Mouse (Mus musculus) C3H10T1/2 (cell line): Measurements from ENCODE around the gene Glp1r. TPM values are rescaled to one million over a fixed set of nuclear protein-coding genes. Genes with fewer than 3 reads are reported as not detected.

ENCODE experiments used
- polyA plus RNA-seq, 2 experiments: library from polyadenylated mRNA; unstranded; fragments of >200 nt; fragmentation: generic; extraction: Trizol; gene quantifications; one replicate each; pipeline ENCODE4 v1.2.1; 2012; ENCODE audit warnings: missing spikeins in 2 of 2

The Glp1r gene
- under 1 TPM in 1 of 2 experiments, not detected in 1; 0.01 TPM for polyA plus RNA-seq

GRCm38 (mm10) chr17:30901627-30902026 is at the start of gene Glp1r:
Glp1r (plus strand) TSS chr17:30901817.

GRCm38 (mm10) chr17:30954340-30954739 is 52.7 kb downstream of the Glp1r start, which contains the start of gene Umodl1:
Umodl1 (plus strand) TSS chr17:30954640.

Other genes starting within 250 kb of the Glp1r start
- under 1 TPM in 1 of 2 experiments, not detected in 1; 0.06 TPM for gene Umodl1, start 52.8 kb downstream of the Glp1r start, polyA plus RNA-seq
- gene Abcg1, start 155.9 kb downstream of the Glp1r start, polyA plus RNA-seq = under 1 TPM; 0.04 to 0.11 TPM
- not detected for gene Tff3, start 227.8 kb downstream of the Glp1r start, polyA plus RNA-seq
- gene Tff2, start 242.5 kb downstream of the Glp1r start, polyA plus RNA-seq = not detected